In the genomic region with DNA sequence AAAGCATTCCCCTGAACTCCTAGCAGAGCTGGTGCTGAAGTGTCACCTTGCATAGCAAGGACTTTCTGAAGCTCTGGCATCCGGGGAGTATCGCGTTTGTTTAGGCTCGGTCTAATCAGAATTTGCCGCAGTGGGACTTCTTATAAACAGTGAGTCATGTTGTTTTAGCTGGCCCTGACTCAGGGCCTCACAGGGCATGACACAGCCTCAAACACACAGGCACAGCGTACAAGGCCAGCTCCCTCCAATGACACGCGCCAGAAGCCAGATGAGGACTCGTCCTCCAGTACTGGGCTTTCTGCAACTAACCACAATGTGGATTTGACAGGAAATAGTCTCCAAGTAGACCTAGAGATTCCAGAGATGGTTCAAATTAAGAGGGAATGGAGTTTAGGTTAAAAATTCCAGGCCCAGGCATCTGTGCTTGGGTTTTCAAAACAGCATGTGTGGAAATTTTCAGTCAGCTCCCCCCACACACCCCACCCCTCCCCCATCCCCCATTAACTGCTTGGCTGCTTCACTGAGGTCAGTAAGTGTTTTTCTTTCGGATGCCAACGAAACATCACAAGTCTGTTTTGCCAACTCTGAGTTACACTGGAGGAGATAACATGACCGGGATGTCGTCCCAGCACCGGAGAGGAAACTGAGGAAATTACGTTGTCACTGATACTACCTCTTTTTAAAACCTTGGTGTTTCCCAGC, we compare ENCODE assay signal across 9 mouse cellular contexts. TPM values are rescaled to one million over a fixed set of nuclear protein-coding genes. Genes with fewer than 3 reads are reported as not detected.
DNase-seq lines count a peak whose midpoint lies in the region; ATAC-seq and TF ChIP-seq lines count a peak whose summit lies in the region.
"Had no signal": no experiment of that assay in that cellular context is flagged by ENCODE, and none has a peak within 500 bp of the region (broad histone marks: within the 10 kb centered on the region; RNA-seq: fewer than 3 reads in every experiment).

No protein-coding gene starts in this region.

- no peak overlapping the region for H3K4me2 ChIP-seq in neural tube, embryonic 15.5 days
- H3K4me2 ChIP-seq in hindbrain, postnatal 0 days (ENCODE audit: low read depth, low read length): no peak overlapping the region
- H3K4me2 ChIP-seq in liver, embryonic 12.5 days: no peak overlapping the region
- H3K4me2 ChIP-seq in stomach, embryonic 15.5 days: 0 out of 2 replicates have a peak overlapping the region, but pooled peaks have one; percentile 26

- 67% methylated on average over 15 of the region's 15 CpGs for WGBS in neural tube, embryonic 15.5 days
- 45% methylated on average over 15 of the region's 15 CpGs for WGBS in hindbrain, postnatal 0 days
- 8% methylated on average over 15 of the region's 15 CpGs for WGBS in liver, embryonic 12.5 days (ENCODE audit: insufficient replicate concordance)
- 7% methylated on average over 15 of the region's 15 CpGs for WGBS in stomach, embryonic 15.5 days

- H3K9me3 ChIP-seq in neural tube, embryonic 15.5 days (replicated peaks): no peaks in the 10 kb centered on the region
- no peaks in the 10 kb centered on the region for H3K9me3 ChIP-seq in hindbrain, postnatal 0 days (ENCODE audit: low read length)
- H3K9me3 ChIP-seq in liver, embryonic 12.5 days (replicated peaks): no peaks in the 10 kb centered on the region
- H3K9me3 ChIP-seq in stomach, embryonic 15.5 days: no peaks in the 10 kb centered on the region

- no peak overlapping the region for H3K9ac ChIP-seq in neural tube, embryonic 15.5 days (replicated peaks)
- no peak overlapping the region for H3K9ac ChIP-seq in hindbrain, postnatal 0 days (replicated peaks; ENCODE audit: low read length)
- no peak overlapping the region for H3K9ac ChIP-seq in liver, embryonic 12.5 days
- no peak overlapping the region for H3K9ac ChIP-seq in stomach, embryonic 15.5 days

- no peak for TF ChIP-seq CTCF in gastrocnemius, adult 2 months (IDR thresholded peaks at IDR 0.05)
- no peak for TF ChIP-seq CTCF in hindbrain, postnatal 0 days (IDR thresholded peaks at IDR 0.05; ENCODE audit: low read depth)

- ATAC-seq in neural tube, embryonic 15.5 days (ENCODE audit: low FRiP score): no peak
- peak; percentile 47; the same call in 1 of the 2 replicates for ATAC-seq in hindbrain, postnatal 0 days
- ATAC-seq in liver, embryonic 12.5 days: peak; percentile 66
- ATAC-seq in stomach, embryonic 15.5 days (ENCODE audit: insufficient read depth, low FRiP score, low read depth): peak; percentile 90

- no peaks in the 10 kb centered on the region for H3K27me3 ChIP-seq in neural tube, embryonic 15.5 days (replicated peaks)
- no peaks in the 10 kb centered on the region for H3K27me3 ChIP-seq in hindbrain, postnatal 0 days (ENCODE audit: insufficient read depth, low read length)
- H3K27me3 ChIP-seq in liver, embryonic 12.5 days (replicated peaks): no peaks in the 10 kb centered on the region
- H3K27me3 ChIP-seq in stomach, embryonic 15.5 days (replicated peaks): no peaks in the 10 kb centered on the region

- peaks cover 9% of the 10 kb centered on the region; the same call in 1 of the 2 replicates for H3K4me1 ChIP-seq in neural tube, embryonic 15.5 days
- no peaks in the 10 kb centered on the region for H3K4me1 ChIP-seq in hindbrain, postnatal 0 days (ENCODE audit: insufficient read depth, low read length)
- peaks cover 16% of the 10 kb centered on the region; the same call in 1 of the 2 replicates for H3K4me1 ChIP-seq in liver, embryonic 12.5 days
- peaks cover 20% of the 10 kb centered on the region for H3K4me1 ChIP-seq in stomach, embryonic 15.5 days

- no peak overlapping the region for H3K4me3 ChIP-seq in neural tube, embryonic 15.5 days (replicated peaks)
- no peak overlapping the region; the same call in 1 of the 2 replicates for H3K4me3 ChIP-seq in gastrocnemius, adult 2 months
- no peak overlapping the region for H3K4me3 ChIP-seq in hindbrain, postnatal 0 days (ENCODE audit: low read length)
- no peak overlapping the region for H3K4me3 ChIP-seq in liver, embryonic 12.5 days
- no peak overlapping the region for H3K4me3 ChIP-seq in stomach, embryonic 15.5 days (replicated peaks)

- H3K27ac ChIP-seq in neural tube, embryonic 15.5 days (replicated peaks): no peak overlapping the region; the same call in 1 of the 2 replicates
- peak overlapping the region; percentile 59 for H3K27ac ChIP-seq in gastrocnemius, adult 2 months
- no peak overlapping the region for H3K27ac ChIP-seq in hindbrain, postnatal 0 days
- H3K27ac ChIP-seq in liver, embryonic 12.5 days: peak overlapping the region; percentile 14; the same call in 1 of the 2 replicates
- peak overlapping the region; percentile 77 for H3K27ac ChIP-seq in stomach, embryonic 15.5 days

- no peaks in the 10 kb centered on the region for H3K36me3 ChIP-seq in neural tube, embryonic 15.5 days
- no peaks in the 10 kb centered on the region for H3K36me3 ChIP-seq in hindbrain, postnatal 0 days (ENCODE audit: insufficient read depth, low read length)
- no peaks in the 10 kb centered on the region for H3K36me3 ChIP-seq in liver, embryonic 12.5 days
- no peaks in the 10 kb centered on the region for H3K36me3 ChIP-seq in stomach, embryonic 15.5 days

- DNase-seq in neural tube, embryonic 10.5 days (ENCODE audit: extremely low spot score, low spot score): peak; percentile 52
- peak; percentile 68 for DNase-seq in gastrocnemius, adult 2 months
- peak; percentile 36 for DNase-seq in hindbrain, postnatal 0 days (ENCODE audit: low spot score)
- no peak for DNase-seq in left cerebral cortex, adult 18-20 months (ENCODE audit: low spot score in 2 of 2)
- no peak for DNase-seq in spleen, adult 12 weeks (ENCODE audit: low spot score)

- intact Hi-C loops in gastrocnemius, adult 2 months (cut with DNase I): loop anchor here (5.0 kb wide), 1 partner anchor 37 kb away; no protein-coding TSS in a partner anchor

RNA-seq across cellular contexts. Expression of gene Arhgap28, which starts 14.8 kb away (rescaled TPM):
- polyA plus RNA-seq in neural tube, embryonic 15.5 days (2015; fragmentation: Nextera tagmentation; extraction: Ambion mirVana): 8.9 and 11.3 TPM in 2 replicates
- under 1 TPM; 0.56 to 0.86 TPM for total RNA-seq in gastrocnemius, adult 2 months (2021)
- 6.9 and 7.6 TPM in 2 replicates for total RNA-seq in hindbrain, postnatal 0 days (2014; rRNA removed)
- polyA plus RNA-seq in hindbrain, postnatal 0 days (2015; fragmentation: Nextera tagmentation; extraction: Ambion mirVana): 4.0 and 4.1 TPM in 2 replicates
- polyA plus RNA-seq in liver, embryonic 12.5 days (2016; fragmentation: Nextera tagmentation; extraction: Ambion mirVana): 5.9 and 6.8 TPM in 2 replicates
- polyA plus RNA-seq in stomach, embryonic 15.5 days (2015; fragmentation: Nextera tagmentation; extraction: Ambion mirVana): 23.9 and 25.3 TPM in 2 replicates
- total RNA-seq in left cerebral cortex, adult 18-20 months (2021): under 1 TPM; 0.54 to 0.93 TPM
- total RNA-seq: MEL had no signal

Comparison
In these comparisons a context has a peak if more than half of its experiments do, and no peak if none do; other contexts are left out.
1. DNase-seq: peak in neural tube, embryonic 10.5 days (single experiment), gastrocnemius, adult 2 months (single experiment) and hindbrain, postnatal 0 days (single experiment); none in left cerebral cortex, adult 18-20 months (0 of 2) and spleen, adult 12 weeks (single experiment).
2. H3K27ac ChIP-seq: peak in gastrocnemius, adult 2 months (single experiment), liver, embryonic 12.5 days (single experiment) and stomach, embryonic 15.5 days (single experiment); none in neural tube, embryonic 15.5 days (single experiment) and hindbrain, postnatal 0 days (single experiment).